Mouse (Mus musculus) testis, adult 2 months (tissue): ENCODE results near the gene Ephb6.

Source experiments
- CTCF ChIP-seq: fragments of 200-500 bp; IDR thresholded peaks from 2 replicates; pipeline ENCODE4 v1.5.1; 2012; ENCODE audit warnings: low read depth, mild to moderate bottlenecking, inconsistent platforms, low read length, moderate library complexity; ENCODE audit not compliant: control insufficient read depth, insufficient read depth, insufficient replicate concordance
- POLR2A ChIP-seq: fragments of 200-500 bp; IDR thresholded peaks from 2 replicates; pipeline ENCODE4 v1.6.1; 2012; ENCODE audit warnings: low read depth, mild to moderate bottlenecking, inconsistent platforms, low read length, moderate library complexity; ENCODE audit not compliant: control insufficient read depth

GRCm38 (mm10) chr6:41566965-41567364 is 38.3 kb upstream of the Ephb6 start:
- TF ChIP-seq CTCF (no peak), POLR2A (no peak)
